Mouse (Mus musculus) CD8-positive naive resting alpha-beta T cell, adult 2 months (primary cell): ENCODE measurements around the gene Prox1.

ENCODE experiments used
- DNase-seq, 2 experiments: peaks; one replicate each; pipeline ENCODE4 v3.0.0; 2022; ENCODE audit warnings: low read depth in 2 of 2, low spot score in 2 of 2

The Prox1 gene

DNA sequence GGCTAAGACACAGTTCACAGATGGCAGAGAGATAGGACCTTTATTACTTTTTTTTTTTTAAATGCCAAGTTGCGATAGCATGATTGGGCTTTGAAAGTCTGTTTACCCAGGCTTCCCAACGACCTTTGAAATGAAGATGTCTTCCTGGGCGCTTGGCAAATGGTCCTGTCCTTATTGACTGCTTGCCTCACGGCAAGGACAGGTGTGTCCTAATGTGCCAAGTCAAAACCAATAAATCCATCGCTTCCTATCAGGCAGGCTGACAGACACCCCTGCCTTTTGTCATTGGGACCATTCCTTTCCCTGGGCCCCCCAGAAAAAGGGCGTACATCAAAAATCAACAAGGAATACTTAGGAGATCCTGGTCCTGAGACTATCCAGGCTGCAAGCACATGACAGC is 22.7 kb downstream of the Prox1 start:
- no peak for DNase-seq

DNA sequence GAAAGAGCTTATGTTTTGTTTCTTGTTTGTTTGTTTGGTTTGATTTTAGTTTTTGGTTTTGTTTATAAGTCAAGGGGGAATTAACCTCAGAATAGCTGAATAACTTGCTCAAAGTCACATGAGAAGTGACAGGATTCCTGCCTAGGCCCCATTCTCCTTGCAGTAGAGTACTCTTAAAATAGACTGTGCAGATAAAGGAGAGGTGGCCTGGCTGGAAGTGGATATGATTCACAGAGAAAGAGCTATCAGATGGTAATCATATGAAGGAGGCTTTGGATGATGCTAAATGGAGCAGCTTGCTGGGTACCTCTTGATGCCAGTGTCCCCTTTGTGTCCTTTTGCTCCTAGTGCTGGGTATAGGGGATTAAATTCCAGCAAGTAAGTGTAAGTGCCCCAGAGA is 26.1 kb downstream of the Prox1 start:
- no peak for DNase-seq

DNA sequence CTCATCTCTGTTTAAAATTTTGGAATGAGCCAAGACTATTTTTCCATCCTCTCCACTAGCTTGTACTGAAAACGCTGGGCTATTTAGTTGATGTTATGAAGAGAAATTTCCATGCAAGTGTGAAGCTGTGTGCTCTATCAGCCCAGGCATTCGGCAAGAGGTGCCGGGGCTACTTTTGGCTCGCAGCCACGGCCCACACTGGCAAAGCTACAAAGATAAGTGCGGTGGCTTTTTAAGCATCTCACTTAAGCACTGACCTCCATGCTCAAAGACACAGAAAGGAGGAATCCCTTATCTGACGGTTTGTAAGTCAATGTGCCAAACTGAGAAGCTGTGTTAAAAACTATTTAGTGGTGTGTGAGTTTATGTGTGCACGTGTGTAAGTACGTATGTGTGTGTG is 26.9 kb downstream of the Prox1 start:
- no peak for DNase-seq

DNA sequence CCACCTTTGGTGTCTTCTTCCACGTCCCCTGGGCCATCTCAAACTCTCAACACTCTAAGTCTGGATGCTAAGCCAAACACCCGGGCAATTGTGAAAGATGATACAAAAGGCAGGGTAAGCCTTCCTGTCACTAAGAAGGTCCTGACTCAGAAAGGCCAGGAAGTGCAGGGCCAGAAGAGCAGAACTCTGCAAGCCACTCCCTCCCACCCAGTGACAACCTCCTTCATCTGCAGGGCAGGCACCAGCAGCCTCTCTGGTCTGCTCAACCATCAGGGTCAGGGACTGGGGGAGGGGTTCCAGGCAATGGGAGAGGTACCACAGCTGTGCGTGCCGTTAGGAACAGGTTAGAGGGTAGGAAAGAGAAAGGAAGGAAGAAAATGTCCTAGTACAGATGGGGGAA is 27.9 kb downstream of the Prox1 start:
- DNase-seq: no peak

DNA sequence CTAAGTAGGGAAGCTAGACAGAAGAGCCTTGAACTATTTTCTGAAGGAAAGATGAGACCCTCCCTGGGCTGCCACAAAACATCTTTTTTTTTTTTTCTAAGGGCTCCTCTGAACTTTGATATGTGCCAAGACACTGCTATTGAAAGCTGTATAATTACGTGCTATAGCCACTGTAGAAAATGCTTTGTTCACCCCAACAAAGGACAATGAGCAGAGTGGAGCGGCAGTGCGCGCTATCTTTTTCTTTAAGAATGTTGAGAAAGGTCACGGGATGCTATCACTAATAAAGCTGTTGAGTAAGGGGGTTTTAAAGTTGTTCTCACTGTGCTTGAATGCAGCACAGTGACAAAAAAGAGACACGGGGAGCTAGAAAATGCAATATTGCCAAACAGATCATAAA is 30.0 kb downstream of the Prox1 start:
- no peak for DNase-seq

DNA sequence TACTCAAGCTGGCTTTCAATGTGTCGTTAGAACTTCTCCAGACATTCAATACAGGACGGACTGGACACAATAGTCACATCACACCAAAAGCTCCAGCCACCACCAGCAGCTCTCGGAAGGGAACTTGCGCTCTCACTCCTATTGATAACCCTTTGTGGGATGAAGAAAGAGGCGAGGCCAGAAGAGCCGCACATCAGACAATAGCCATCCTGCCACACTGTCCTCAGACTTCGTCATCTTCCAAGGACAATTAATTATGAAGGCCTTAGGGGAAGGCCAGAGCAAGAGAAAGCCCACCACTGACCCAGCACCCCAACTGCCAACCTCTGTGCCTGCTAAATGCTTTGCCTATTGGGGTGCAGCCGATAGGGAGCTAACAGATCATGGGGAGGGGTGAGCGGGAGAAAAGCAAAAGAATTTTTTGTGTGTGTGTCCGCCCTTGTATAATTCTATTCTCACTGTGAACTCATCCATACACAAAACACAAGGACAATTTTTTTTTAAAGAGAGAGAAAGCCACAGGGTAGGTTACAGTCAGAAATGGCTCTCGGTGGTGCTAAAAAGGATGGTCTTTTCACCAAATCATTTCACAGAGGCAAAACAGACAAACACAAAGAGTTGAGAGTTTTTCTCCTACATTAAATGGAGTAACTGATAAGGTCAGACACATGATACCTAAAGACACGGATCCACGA is 30.7 kb downstream of the Prox1 start:
- no peak for DNase-seq

DNA sequence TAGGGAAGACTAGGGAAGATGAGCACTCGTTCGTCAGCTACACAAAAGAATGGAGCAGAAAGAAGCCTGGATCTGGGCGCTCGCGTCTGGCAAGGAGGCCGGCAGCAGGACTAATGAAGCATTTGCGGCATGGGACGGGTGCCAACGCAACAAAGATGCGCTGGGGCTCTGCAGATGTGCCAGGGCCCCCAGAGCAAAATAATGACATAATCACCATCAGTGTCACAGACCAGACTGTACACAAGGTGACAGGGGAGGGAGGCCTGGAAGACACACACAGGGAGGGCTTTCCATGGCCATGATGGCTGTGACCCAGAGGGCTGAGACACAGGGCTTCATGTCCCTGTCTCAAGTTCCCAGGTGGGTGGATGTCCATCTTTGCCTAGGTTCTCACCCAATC is 32.6 kb downstream of the Prox1 start:
- DNase-seq: no peak

DNA sequence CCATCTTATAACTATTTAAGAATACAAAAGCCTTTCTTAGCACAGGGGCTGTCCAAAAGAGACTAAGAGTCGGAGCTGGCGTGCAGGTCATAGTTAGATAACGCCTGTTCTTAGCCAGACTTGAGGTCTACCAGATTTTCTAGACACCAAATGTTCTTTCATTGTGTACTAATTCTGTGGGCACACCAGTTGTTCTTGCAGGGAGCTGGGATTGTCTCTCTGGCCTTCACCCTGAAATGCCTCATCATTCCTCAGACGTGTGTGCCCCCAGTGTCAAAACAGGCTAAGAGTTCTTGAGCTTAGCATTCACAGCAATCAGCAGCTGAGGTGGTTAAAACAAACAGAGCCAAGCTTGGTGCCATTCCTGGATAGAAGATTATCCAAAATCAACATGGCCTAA is 37.6 kb downstream of the Prox1 start:
- DNase-seq: no peak

DNA sequence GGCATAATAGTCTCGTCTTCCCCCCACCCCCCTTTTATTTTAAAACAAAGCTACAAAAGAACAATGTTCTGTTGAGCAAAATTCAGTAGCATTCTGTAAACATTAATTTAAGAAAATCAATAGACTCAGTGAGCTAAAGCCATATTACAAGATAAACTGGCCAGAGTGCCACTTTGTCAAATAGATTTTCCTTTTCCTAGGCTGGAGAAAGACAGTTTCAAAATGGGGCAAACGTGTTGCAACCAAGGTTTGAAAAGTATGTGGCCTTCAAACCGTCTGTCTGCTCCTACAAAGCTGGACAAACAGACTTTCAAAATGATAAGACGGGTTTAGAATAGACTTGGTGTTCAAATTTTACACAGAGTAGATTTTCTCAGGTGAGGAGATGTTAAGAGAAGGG is 39.6 kb downstream of the Prox1 start:
- DNase-seq: no peak

DNA sequence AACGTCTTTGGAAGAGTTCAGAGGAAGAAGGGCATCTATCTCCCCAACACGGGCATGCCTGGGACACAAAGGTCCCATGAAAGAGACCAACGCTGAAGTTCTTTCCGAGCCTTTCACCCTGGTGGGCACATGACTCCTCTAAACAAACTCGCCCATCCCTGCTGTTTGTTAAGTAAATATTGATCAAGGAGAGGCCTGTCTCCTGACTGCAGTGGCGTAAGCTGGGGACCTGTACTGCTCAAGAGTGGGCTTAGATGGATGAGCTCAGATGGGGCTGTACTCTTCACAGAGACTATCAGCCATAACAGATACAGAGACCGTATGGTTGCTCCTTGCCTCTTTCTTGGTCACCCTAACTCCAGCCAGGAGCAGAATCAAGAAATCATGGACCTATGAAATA is 41.0 kb downstream of the Prox1 start:
- DNase-seq: no peak

DNA sequence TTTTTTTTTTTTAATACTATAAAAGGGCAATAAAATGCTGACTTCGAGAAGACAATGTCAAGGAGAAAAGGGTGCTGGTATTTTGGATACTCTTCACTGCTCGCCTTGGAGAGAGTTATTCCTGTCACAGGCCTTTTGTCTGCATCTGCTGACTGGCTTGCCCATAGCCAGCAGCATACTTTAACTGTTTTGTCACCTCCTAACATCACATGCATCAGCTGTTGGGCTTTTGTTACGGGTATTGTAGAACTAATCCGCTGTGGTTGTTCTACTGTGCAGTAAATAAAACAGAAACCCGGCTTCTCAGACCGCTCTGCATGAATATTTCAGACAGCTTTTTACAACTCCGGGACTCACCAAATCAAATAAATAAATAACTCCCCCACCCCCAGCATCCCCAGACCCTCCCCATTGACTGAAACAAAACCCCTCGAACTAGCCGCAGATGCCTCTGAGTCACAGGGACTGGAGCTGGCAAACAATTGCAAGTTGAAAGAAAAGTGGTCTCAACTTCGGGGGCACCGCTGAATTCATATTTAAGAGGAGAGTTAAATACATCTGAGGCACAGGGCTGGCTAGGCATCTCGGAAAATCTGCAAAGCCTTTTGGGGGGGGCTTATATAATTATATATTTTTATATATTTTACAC is 41.7 kb downstream of the Prox1 start:
- DNase-seq: no peak

DNA sequence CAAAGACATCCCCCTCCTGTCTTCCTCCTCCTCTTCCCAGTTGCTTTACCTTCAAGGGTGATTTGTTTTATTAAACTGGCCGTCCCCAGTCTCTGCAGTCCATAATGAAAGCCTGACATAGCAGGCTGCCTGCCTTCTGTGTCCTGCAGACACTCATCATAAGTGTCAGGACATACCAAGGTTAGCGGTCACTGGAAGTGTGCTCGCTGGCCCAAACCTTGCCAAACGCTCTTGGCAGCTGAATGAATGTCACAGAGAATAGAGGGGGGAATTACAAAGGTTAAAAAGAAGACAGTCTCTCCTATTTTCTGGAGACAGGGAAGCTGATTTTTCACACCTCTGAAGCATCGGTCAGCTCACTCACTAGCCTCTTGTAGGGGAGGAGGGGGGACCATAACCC is 42.6 kb downstream of the Prox1 start:
- no peak for DNase-seq

DNA sequence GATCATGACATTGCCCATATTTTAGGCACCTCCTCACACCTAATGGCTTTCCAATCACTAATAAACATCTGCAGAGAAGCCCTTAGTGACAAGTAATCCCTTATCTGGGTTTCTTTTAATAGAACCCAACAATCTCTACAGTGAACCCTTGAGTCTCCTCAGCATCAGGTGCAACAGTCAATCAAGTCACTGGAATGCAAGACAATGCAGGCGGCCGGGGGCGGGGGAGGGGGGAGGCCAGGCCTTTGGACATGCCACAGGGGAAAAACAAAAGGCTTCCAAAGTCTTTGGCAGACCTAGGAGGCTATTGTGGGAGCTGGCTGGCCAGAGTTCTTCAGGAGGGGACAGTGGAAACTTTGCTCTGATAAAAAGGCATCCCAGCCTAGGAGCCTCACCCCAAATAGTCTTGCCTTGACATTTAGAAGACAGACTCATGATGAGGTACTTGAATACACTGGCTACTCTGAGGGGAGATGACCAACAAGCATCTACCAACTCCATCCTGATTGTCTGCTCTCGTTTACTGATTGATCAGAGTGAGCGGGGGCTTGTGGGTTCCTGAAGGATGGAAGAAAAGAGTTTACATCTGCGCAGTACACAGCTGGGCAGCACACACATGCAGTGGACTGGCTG is 43.2 kb downstream of the Prox1 start:
- DNase-seq: no peak

DNA sequence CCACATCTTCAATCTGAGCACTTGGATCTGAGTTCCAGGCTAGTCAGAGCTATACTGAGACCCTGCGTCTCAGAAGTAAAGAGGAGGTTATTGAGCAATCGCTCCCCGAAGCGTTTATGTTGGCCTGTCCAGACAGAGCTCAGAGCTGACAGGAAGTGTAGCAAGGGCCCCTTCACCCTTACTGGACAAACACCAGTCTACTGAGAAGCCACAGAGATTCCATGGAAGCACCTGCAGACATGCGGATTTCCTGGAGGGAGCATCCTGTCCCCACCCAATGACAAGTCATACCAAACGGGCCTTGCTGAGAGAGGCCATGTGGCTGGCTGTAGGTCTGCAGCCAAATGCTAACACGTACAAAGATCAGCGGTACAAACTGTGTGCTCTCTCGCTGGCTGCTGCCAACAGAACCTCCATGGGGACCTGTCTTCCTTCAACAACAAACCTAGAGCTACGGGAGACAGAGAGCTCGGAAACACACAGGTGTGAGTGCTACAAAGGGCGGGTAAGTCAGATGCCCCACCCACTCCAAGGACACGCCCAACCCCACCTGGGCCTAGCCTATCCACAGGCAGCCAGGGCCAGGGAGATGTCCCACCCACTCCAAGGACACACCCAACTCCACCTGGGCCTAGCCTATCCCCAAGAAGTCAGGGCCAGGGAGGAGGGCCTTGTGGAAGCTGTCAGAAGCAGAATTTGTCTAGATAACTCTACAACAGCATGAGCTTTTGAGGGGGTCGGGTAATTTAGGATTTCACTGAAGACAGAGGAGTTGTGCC is 45.4 kb downstream of the Prox1 start:
- DNase-seq: no peak

DNA sequence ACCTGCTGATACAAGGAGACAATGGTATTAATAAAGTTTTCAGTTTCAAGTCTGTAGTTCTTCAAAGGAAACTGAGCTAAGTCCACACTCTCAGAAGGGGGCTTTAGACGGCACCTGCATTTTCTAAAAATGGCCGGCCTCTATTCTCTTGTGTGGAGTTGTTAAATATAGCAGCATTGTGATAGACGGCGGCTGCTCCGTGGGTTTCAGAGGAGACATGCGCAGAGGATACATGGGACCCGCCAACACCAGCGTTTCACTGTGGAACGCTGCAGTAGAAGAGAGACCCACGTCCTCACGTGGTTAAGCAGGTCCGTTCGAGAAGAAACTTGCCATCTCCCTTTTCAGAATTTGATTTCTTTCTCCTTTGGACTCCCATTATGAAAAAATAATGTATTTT is 47.1 kb downstream of the Prox1 start:
- no peak for DNase-seq

DNA sequence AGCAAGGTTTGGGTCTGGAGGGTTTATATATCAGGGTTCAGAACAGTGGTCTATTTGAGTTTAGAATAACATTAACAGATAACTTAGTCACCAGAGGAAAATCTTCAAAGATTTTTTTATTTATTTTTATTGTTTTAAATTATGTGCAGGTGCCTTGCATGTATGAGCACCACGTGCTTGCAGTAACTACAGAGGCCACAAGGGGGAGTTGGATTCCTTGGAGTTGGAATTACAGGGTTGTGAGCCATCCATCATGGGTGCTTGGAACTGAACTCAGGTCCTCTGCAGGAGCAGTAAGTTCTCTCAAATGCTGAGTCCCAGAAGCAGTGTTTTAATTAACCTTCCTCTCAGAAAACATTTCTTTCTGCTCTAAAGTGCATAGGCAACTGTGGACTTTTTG is 54.5 kb downstream of the Prox1 start:
- DNase-seq: no peak

DNA sequence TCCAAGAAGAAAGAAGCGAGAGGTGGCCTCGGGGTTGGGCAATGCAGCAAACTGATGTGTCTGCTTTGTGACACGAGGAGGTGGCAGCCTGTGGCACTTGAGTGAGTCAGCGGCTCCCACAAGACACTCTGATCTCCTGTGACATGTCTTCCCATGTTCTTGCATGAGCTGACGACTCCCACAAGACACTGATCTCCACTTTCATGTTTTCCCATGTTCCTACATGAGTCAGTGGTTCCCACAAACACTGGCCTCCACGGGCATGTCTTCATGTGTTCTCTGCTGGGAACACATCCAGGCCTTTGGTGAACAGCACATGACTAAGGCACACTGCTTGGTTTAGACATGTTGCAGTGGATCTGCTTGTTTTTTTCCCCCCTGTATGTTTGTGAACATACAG is 58.8 kb downstream of the Prox1 start:
- no peak for DNase-seq

DNA sequence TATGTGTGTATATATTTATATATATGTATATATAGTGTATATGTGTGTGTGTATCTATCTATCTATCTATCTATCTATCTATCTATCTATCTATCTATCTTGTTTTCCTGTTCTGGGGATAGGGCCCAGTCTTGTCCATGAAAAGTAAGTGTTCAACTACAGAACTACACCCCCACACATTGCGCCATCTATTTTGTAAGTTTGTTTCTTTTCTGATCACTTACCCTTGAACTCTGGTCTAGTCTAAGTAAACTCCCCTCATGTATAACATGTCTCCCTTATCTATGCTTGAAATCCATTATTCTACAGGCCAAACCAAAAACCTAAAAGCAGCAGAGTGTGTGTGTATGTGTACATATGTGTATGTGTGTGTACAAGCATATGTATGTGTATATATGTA is 62.9 kb downstream of the Prox1 start:
- no peak for DNase-seq

DNA sequence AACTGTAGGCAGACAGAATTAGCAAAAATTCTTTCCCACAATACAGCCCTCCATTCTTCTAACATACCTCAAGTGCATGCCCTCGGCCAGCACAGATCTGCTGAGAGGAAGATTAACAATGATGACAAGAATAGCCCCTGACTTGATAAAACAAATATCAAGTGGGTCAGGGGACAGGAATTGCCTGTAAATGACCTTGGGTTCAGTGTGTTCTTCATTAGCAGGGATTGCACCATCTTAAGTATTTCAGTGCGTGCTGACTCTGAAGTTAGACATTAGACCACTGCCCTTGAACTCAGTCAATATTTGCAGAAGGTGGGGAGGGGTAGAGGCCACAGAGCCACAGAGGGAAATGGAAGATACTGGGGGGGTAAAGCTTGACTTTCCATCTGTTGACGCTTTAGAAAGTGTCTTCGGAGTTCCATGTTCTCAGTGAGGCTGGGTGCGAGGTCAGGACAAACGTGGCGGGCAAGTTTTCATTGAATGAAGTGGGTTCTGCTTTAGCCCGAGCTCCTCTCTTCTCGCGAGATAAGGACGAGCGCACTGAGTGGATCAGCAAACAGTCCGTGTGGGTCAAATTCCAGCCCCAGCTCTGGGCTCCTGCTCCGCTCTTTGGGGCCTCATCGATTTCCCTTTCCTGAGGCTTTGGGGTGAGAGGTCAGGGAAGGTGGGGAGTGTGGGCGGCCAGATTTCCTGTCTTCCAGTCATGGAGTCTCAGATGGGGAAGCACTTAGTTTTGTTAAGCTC is 63.7 kb downstream of the Prox1 start:
- no peak for DNase-seq

DNA sequence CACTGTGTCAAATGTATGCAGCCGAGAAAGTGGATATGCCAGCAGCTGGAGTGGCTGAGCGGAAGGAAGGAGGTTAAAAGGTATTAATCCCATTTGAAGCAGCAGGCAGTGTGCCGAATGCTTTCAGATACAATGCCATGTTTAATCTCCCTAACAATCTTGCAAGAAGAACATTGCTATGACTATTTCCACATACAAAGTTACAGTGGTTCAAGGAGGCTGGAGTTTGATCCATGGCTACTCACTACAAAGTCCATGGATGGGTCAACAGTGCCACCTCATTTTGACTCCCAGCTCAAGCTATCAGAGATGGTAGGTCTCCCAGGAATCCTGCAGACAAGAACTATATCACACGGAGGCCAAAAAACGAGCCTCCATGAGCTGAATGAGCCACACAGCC is 64.5 kb downstream of the Prox1 start:
- no peak for DNase-seq

DNA sequence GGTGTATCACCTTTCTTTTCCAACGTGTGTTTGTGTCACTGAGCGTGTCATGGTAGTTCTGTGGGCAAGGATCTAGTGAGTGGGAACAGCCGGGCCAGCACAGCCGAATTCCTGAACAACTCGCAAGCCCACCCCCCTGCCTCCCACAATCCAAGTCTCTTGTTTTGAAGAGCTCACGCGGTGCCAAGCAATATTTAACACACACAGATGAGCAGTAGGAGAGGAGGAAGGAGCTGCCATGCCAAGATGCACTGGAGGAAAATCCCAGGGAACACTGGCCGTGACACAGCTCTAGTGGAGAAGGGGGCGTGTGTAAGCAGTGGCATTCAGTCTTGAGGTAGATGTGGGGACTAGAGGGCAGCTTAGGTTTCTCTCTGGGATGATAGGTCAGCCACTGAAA is 77.2 kb downstream of the Prox1 start:
- DNase-seq: no peak
